ENCODE assay signal across 20 mouse cellular contexts in genomic region chr12:3288440-3288839, GRCm38 (mm10). TPM values are rescaled to one million over a fixed set of nuclear protein-coding genes. Genes with fewer than 3 reads are reported as not detected.
DNase-seq lines count a peak whose midpoint lies in the region; ATAC-seq and TF ChIP-seq lines count a peak whose summit lies in the region.
"Had no signal": no experiment of that assay in that cellular context is flagged by ENCODE, and none has a peak within 500 bp of the region (broad histone marks: within the 10 kb centered on the region; RNA-seq: fewer than 3 reads in every experiment).

No protein-coding gene starts in this region.

- H3K4me2 ChIP-seq in liver, embryonic 11.5 days = 0 out of 2 replicates have a peak overlapping the region, but pooled peaks have one; percentile 5
- H3K4me2 ChIP-seq in liver, embryonic 14.5 days (ENCODE audit: low read depth) = peak overlapping the region; percentile 66
- peak overlapping the region; percentile 42 for H3K4me2 ChIP-seq in liver, postnatal 0 days (ENCODE audit: low read depth, low read length)
- H3K4me2 ChIP-seq: forebrain, embryonic 12.5 days; forebrain, embryonic 15.5 days; heart, embryonic 11.5 days; hindbrain, embryonic 12.5 days; hindbrain, embryonic 15.5 days had no signal

- H3K9me3 ChIP-seq in liver, embryonic 11.5 days (ENCODE audit: control insufficient read depth, low read length) = no peaks in the 10 kb centered on the region
- no peaks in the 10 kb centered on the region for H3K9me3 ChIP-seq in liver, embryonic 14.5 days (ENCODE audit: control insufficient read depth, low read length)
- no peaks in the 10 kb centered on the region for H3K9me3 ChIP-seq in liver, postnatal 0 days (ENCODE audit: low read length)
- H3K9me3 ChIP-seq: hindbrain, embryonic 15.5 days had no signal

- no peak for TF ChIP-seq EP300 in liver, embryonic 14.5 days (IDR thresholded peaks at IDR 0.05; ENCODE audit: low read depth)
- TF ChIP-seq EP300 in liver, postnatal 0 days (IDR thresholded peaks at IDR 0.05; ENCODE audit: low read depth) = no peak

- H3K27me3 ChIP-seq in liver, embryonic 11.5 days (replicated peaks; ENCODE audit: control insufficient read depth, insufficient read depth, low read length) = no peaks in the 10 kb centered on the region
- no peaks in the 10 kb centered on the region for H3K27me3 ChIP-seq in liver, embryonic 14.5 days (ENCODE audit: control insufficient read depth, insufficient read depth, low read length)
- H3K27me3 ChIP-seq in liver, postnatal 0 days (ENCODE audit: insufficient read depth, low read length) = no peaks in the 10 kb centered on the region
- H3K27me3 ChIP-seq: forebrain, embryonic 12.5 days; forebrain, embryonic 15.5 days; hindbrain, embryonic 12.5 days; hindbrain, embryonic 15.5 days had no signal

- peaks cover 34% of the 10 kb centered on the region for H3K4me1 ChIP-seq in liver, embryonic 11.5 days (replicated peaks; ENCODE audit: control insufficient read depth, insufficient read depth, low read length)
- H3K4me1 ChIP-seq in liver, embryonic 14.5 days (replicated peaks; ENCODE audit: control insufficient read depth in 2 of 2, insufficient read depth in 2 of 2, low read length in 1 of 2) = peaks cover 74 to 86% of the 10 kb centered on the region in 2 experiments
- peaks cover 43% of the 10 kb centered on the region for H3K4me1 ChIP-seq in liver, postnatal 0 days (ENCODE audit: insufficient read depth)
- H3K4me1 ChIP-seq: forebrain, embryonic 12.5 days; forebrain, embryonic 15.5 days; hindbrain, embryonic 12.5 days; hindbrain, embryonic 15.5 days had no signal

- no peaks in the 10 kb centered on the region; the same call in 1 of the 2 replicates for H3K36me3 ChIP-seq in liver, embryonic 11.5 days (ENCODE audit: control insufficient read depth, insufficient read depth, low read length)
- H3K36me3 ChIP-seq in liver, embryonic 14.5 days (replicated peaks; ENCODE audit: control insufficient read depth, insufficient read depth, low read depth) = peaks cover 3% of the 10 kb centered on the region
- H3K36me3 ChIP-seq in liver, postnatal 0 days (replicated peaks; ENCODE audit: insufficient read depth, low read length) = peaks cover 3% of the 10 kb centered on the region; the same call in 1 of the 2 replicates

- 82% methylated on average over 1 of the region's 1 CpGs for WGBS in liver, embryonic 11.5 days
- 65% methylated on average over 1 of the region's 1 CpGs for WGBS in liver, embryonic 14.5 days (ENCODE audit: insufficient replicate concordance)
- WGBS in liver, postnatal 0 days (ENCODE audit: insufficient replicate concordance) = 84% methylated on average over 1 of the region's 1 CpGs

- no peak overlapping the region for H3K9ac ChIP-seq in liver, embryonic 11.5 days (ENCODE audit: low read depth, low read length)
- peak overlapping the region; percentile 60 for H3K9ac ChIP-seq in liver, embryonic 14.5 days (replicated peaks)
- H3K9ac ChIP-seq in liver, postnatal 0 days (replicated peaks) = 0 out of 2 replicates have a peak overlapping the region, but pooled peaks have one; percentile 26
- H3K9ac ChIP-seq: forebrain, embryonic 12.5 days; forebrain, embryonic 15.5 days; hindbrain, embryonic 12.5 days; hindbrain, embryonic 15.5 days had no signal

- TF ChIP-seq CTCF in liver, embryonic 14.5 days (IDR thresholded peaks at IDR 0.05; ENCODE audit: low read depth) = no peak
- TF ChIP-seq CTCF in liver, postnatal 0 days (IDR thresholded peaks at IDR 0.05; ENCODE audit: low read depth) = no peak

- peak; percentile 48; the same call in 1 of the 2 replicates for ATAC-seq in liver, embryonic 11.5 days (replicated peaks; ENCODE audit: low FRiP score)
- peak; percentile 31 for ATAC-seq in liver, embryonic 14.5 days (ENCODE audit: insufficient read depth)
- ATAC-seq in liver, postnatal 0 days = no peak
- ATAC-seq: activated CD4-positive, CD25-positive, alpha-beta regulatory T cell, adult 4 months; CD4-positive, CD25-positive, alpha-beta regulatory T cell, adult 4 months; forebrain, embryonic 15.5 days had no signal

- H3K27ac ChIP-seq in liver, embryonic 11.5 days (ENCODE audit: low read depth, low read length) = no peak overlapping the region
- peak overlapping the region; percentile 83 for H3K27ac ChIP-seq in liver, embryonic 14.5 days
- H3K27ac ChIP-seq in liver, postnatal 0 days (ENCODE audit: low read depth) = 0 out of 2 replicates have a peak overlapping the region, but pooled peaks have one; percentile 29
- H3K27ac ChIP-seq: forebrain, embryonic 12.5 days; forebrain, embryonic 15.5 days; heart, adult 2 months; hindbrain, embryonic 12.5 days; hindbrain, embryonic 15.5 days had no signal

- H3K4me3 ChIP-seq in liver, embryonic 11.5 days (ENCODE audit: low read depth, low read length) = no peak overlapping the region
- H3K4me3 ChIP-seq in liver, embryonic 14.5 days (ENCODE audit: insufficient read depth in 1 of 2, low read depth in 2 of 2, low read length in 2 of 2) = no peak overlapping the region; a peak in 1 of 4 replicates
- no peak overlapping the region for H3K4me3 ChIP-seq in liver, postnatal 0 days (ENCODE audit: low read depth, low read length)
- H3K4me3 ChIP-seq: forebrain, embryonic 12.5 days; forebrain, embryonic 15.5 days; heart, adult 2 months; hindbrain, embryonic 12.5 days; hindbrain, embryonic 15.5 days had no signal

- peak; percentile 74 for DNase-seq in liver
- no peak for DNase-seq in liver, embryonic 11.5 days (ENCODE audit: low spot score)
- DNase-seq in liver, embryonic 14.5 days (ENCODE audit: low read depth in 3 of 3, low spot score in 3 of 3) = no peak
- no peak for DNase-seq in liver, postnatal 0 days
- DNase-seq in spleen, postnatal 14 days (ENCODE audit: low spot score in 2 of 2) = no peak
- DNase-seq in lung, postnatal 10 days = no peak
- DNase-seq: adrenal gland, postnatal 10 days; adrenal gland, postnatal 36 days; cerebellum, adult 18-20 months; cerebellum, adult 9-10 months; cerebellum, postnatal 14 days; gastrocnemius, postnatal 25 days; heart, adult 2 months had no signal

RNA-seq across cellular contexts. Expression of gene Rab10, which starts 21.3 kb away (rescaled TPM):
- polyA plus RNA-seq in liver, embryonic 11.5 days (2014; fragmentation: Nextera tagmentation; extraction: Ambion mirVana) = 70.9 and 71.1 TPM in 2 replicates
- 19.9 and 28.7 TPM in 2 replicates for polyA plus RNA-seq in liver, embryonic 14.5 days (2012; rRNA removed)
- 42.1 and 47.1 TPM in 2 replicates for polyA plus RNA-seq in liver, embryonic 14.5 days (2014; fragmentation: Nextera tagmentation; extraction: Ambion mirVana)
- polyA plus RNA-seq in liver, postnatal 0 days (2015; fragmentation: Nextera tagmentation; extraction: Ambion mirVana) = 31.6 and 34.6 TPM in 2 replicates

Comparison
In these comparisons a context has a peak if more than half of its experiments do, and no peak if none do; other contexts are left out.
1. H3K4me2 ChIP-seq: peak in every context shown above with its lines; median percentile 66 in liver, embryonic 14.5 days; 42 in liver, postnatal 0 days; 5 in liver, embryonic 11.5 days.